26 mouse cellular contexts compared by ENCODE assay signal in the genomic region with DNA sequence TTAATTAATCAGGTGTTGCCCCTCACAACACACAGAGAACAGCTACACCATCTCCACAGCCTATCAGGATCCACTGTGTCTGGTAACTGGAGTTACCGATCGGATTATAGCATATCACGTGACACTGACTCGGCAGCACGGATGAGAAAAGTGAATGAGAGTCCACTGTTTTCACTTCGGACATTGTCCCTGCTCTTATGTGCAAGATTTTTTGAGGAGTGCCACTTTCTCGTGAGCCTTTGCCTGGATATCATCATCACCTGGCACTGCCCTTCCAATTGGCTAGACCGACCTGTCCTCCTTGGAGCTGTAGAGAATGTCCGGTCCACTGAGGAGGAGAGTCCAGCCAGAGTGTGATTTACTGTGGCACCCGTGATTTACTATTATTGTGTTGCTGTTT.
"Had no signal": no experiment of that assay in that cellular context is flagged by ENCODE, and none has a peak within 500 bp of the region (broad histone marks: within the 10 kb centered on the region; RNA-seq: fewer than 3 reads in every experiment).

No protein-coding gene starts in this region.

- H3K27me3 ChIP-seq: hindbrain, embryonic 12.5 days; limb, embryonic 12.5 days; liver, embryonic 13.5 days; liver, embryonic 15.5 days had no signal

- ATAC-seq: forebrain, embryonic 16.5 days; hindbrain, embryonic 16.5 days; inflammation-experienced regulatory T-cells, adult 6 months; intestine, embryonic 16.5 days; liver, postnatal 0 days had no signal

- H3K27ac ChIP-seq: gastrocnemius, adult 2 months; heart, adult 2 months; hindbrain, embryonic 10.5 days; hindbrain, embryonic 12.5 days; hindbrain, embryonic 14.5 days; layer of hippocampus, adult 2 months; left cerebral cortex, adult 2 months; limb, embryonic 10.5 days; limb, embryonic 12.5 days; liver, embryonic 13.5 days; liver, embryonic 15.5 days had no signal

- H3K4me2 ChIP-seq: heart, embryonic 11.5 days; hindbrain, embryonic 12.5 days; hindbrain, embryonic 14.5 days; limb, embryonic 12.5 days; liver, embryonic 11.5 days; liver, embryonic 13.5 days; liver, embryonic 15.5 days had no signal

- H3K9me3 ChIP-seq: hindbrain, embryonic 10.5 days; hindbrain, embryonic 12.5 days; limb, embryonic 10.5 days; limb, embryonic 12.5 days; liver, embryonic 13.5 days; liver, embryonic 15.5 days had no signal

- H3K36me3 ChIP-seq: hindbrain, embryonic 10.5 days; hindbrain, embryonic 12.5 days; limb, embryonic 10.5 days; limb, embryonic 12.5 days; liver, embryonic 13.5 days; liver, embryonic 15.5 days had no signal

- H3K4me3 ChIP-seq: gastrocnemius, adult 2 months; heart, adult 2 months; hindbrain, embryonic 10.5 days; hindbrain, embryonic 12.5 days; layer of hippocampus, adult 2 months; left cerebral cortex, adult 2 months; limb, embryonic 10.5 days; limb, embryonic 12.5 days; liver, embryonic 13.5 days; liver, embryonic 15.5 days had no signal

- DNase-seq: gastrocnemius, adult 2 months; gastrocnemius, postnatal 10 days; gastrocnemius, postnatal 25 days; heart, adult 2 months; heart, postnatal 10 days; heart, postnatal 4 days; kidney, adult 2 months; kidney, adult 9 months; kidney, postnatal 4 days; liver; liver, embryonic 13.5 days; liver, postnatal 0 days had no signal

- H3K4me1 ChIP-seq: hindbrain, embryonic 10.5 days; hindbrain, embryonic 12.5 days; limb, embryonic 10.5 days; limb, embryonic 12.5 days; liver, embryonic 13.5 days; liver, embryonic 15.5 days had no signal

- H3K9ac ChIP-seq: hindbrain, embryonic 12.5 days; hindbrain, embryonic 14.5 days; limb, embryonic 12.5 days; liver, embryonic 13.5 days; liver, embryonic 15.5 days; liver, postnatal 0 days had no signal
